Mouse (Mus musculus): ENCODE data around the gene Exosc5. TPM values are rescaled to one million over a fixed set of nuclear protein-coding genes. Genes with fewer than 3 reads are reported as not detected.
A peak's percentile ranks its signal among the peaks of the same experiment; 100 is the strongest.

The Exosc5 gene
- polyA plus RNA-seq, 1 experiment from 2014 or later, result 79.7 TPM

- Histone ChIP-seq H3K4me1 (ENCODE audit: insufficient read depth) (peaks cover 12% of the 10 kb centered on the region; the same call in 1 of the 2 replicates), H3K27me3 (ENCODE audit: insufficient read depth, low read length) (no peaks in the 10 kb centered on the region), H3K4me2 (no peak overlapping the region), H3K9ac (no peak overlapping the region), H3K36me3 (ENCODE audit: insufficient read depth) (peaks cover 38% of the 10 kb centered on the region), H3K4me3 (ENCODE audit: low read depth, low read length) (no peak overlapping the region), H3K9me3 (ENCODE audit: low read depth, low read length) (no peaks in the 10 kb centered on the region), H3K27ac (ENCODE audit: low read depth) (0 out of 2 replicates have a peak overlapping the region, but pooled peaks have one; percentile 26)
- DNase-seq, result peak; percentile 48
- TF ChIP-seq CTCF (IDR thresholded peaks at IDR 0.05; ENCODE audit: low read depth), result no peak
- WGBS, result 50% methylated on average over 5 of the region's 5 CpGs
- peak; percentile 8; the same call in 1 of the 2 replicates for ATAC-seq (ENCODE audit: insufficient read depth)
Observed at GRCm38 (mm10) chr7:25624851-25625250, 34.1 kb upstream of the Exosc5 start.

DNA sequence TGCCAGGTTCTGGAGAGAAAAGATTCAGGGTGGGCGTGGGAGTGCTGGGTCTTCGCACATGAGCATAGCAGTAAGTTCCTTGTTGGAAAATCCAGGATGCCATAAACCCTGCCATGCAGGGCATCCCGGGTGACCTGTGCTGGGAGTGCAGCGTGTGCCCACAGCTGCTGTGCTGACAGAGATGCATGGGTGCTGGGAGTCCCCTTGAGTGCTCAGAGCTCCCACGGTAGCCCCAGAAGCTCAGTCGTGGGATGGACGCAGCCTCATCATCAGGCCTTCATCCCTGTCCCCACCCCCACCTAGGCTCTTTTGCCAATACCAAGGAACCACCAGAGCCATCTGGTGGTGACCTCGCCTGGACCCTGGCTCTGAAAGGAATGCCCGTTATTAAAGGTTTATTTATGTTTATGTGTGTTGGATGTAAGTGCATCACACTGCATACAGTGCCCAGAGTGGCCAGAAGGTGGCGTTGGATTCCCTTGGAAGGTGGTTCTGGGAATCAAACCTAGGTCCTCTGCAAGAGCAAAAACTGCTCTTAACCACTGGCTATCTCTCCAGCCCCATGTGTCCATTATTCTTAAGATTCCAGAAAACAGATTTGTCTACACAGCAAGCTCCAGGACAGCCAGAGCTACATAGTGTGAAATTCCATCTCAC lies 33.2 kb upstream of the Exosc5 start:
- Histone ChIP-seq H3K4me3 (ENCODE audit: low read depth, low read length) (no peak overlapping the region), H3K27me3 (ENCODE audit: insufficient read depth, low read length) (no peaks in the 10 kb centered on the region), H3K36me3 (ENCODE audit: insufficient read depth) (peaks cover 47% of the 10 kb centered on the region), H3K4me1 (ENCODE audit: insufficient read depth) (peaks cover 12% of the 10 kb centered on the region; the same call in 1 of the 2 replicates), H3K4me2 (no peak overlapping the region), H3K27ac (ENCODE audit: low read depth) (no peak overlapping the region), H3K9ac (no peak overlapping the region), H3K9me3 (ENCODE audit: low read depth, low read length) (no peaks in the 10 kb centered on the region)
- ATAC-seq (ENCODE audit: insufficient read depth), result no peak
- 76% methylated on average over 10 of the region's 10 CpGs for WGBS
- DNase-seq, result peak; percentile 48
- TF ChIP-seq CTCF (IDR thresholded peaks at IDR 0.05; ENCODE audit: low read depth), result peak; percentile 56

DNA sequence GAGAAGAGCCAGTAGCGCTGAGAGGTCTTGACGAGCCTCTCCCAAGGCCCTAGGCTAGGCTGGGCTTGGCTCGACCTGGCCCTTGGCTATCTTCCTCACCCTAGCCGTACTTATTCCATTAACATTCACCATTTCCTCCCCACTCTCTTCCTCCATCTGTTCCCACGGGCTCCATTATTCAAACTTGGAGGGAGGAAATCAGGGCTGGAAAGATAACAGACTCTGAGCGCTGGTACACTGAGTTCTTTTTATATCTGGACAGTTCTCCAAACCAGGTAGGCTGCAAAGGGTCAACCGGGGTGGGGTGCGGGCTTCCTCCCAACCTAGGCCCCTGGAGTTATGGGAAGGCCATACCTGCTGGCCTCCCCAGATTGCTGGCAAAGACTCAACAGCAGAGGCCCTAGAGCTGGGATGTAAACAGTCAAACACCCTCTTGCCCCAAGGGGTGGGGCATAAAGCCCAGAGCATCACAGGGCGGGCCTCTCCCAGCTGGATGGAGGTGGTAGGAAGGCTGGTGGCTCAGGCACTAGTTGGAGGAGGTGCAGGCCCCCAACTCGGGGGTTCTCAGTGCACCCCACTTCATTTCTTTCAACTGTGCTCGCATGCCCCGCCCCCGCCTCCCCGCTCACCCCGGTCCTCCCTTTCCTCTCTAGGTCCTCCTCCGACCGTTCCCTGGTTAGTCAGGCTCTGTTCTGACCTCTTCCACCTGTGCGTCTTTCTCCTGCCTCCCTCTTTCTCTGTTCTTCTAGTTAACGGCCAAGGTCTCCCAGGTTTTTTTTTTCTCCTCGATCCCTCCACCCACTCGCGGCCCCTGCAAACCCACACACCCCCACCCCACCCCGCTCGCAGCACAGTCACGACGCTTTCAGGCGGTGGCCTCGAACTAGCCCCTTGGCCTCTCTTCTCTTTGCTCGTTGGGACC lies 32.2 kb upstream of the Exosc5 start, which contains the start of gene B3gnt8:
Gene B3gnt8 (plus strand): TSS at position 146 of the 922 bp plus-strand sequence.
- H3K36me3 ChIP-seq (ENCODE audit: insufficient read depth), result peaks cover 44% of the 10 kb centered on the region
- H3K27me3 ChIP-seq (ENCODE audit: insufficient read depth, low read length), result no peaks in the 10 kb centered on the region
- H3K4me3 ChIP-seq (ENCODE audit: low read depth, low read length), result peak within 1 kb of the TSS; percentile 42
- ATAC-seq (ENCODE audit: insufficient read depth) (peak; percentile 38), DNase-seq (peak; percentile 49)
- peak within 1 kb of the TSS; percentile 74 for H3K4me2 ChIP-seq
- TF ChIP-seq CTCF (IDR thresholded peaks at IDR 0.05; ENCODE audit: low read depth), result no peak
- peak within 1 kb of the TSS; percentile 72 for H3K27ac ChIP-seq (ENCODE audit: low read depth)
- H3K9ac ChIP-seq, result peak within 1 kb of the TSS; percentile 48
- no peaks in the 10 kb centered on the region for H3K9me3 ChIP-seq (ENCODE audit: low read depth, low read length)
- WGBS, result 11% methylated on average over 29 of the region's 29 CpGs
- peaks cover 12% of the 10 kb centered on the region; the same call in 1 of the 2 replicates for H3K4me1 ChIP-seq (ENCODE audit: insufficient read depth)

- TF ChIP-seq CTCF (IDR thresholded peaks at IDR 0.05; ENCODE audit: low read depth), result no peak
- ATAC-seq (ENCODE audit: insufficient read depth) (peak; percentile 87), DNase-seq (peak; percentile 79)
- H3K9me3 ChIP-seq (ENCODE audit: low read depth, low read length), result no peaks in the 10 kb centered on the region
- peak overlapping the region; percentile 48 for H3K9ac ChIP-seq
- peak overlapping the region; percentile 42 for H3K4me3 ChIP-seq (ENCODE audit: low read depth, low read length)
- no peaks in the 10 kb centered on the region for H3K27me3 ChIP-seq (ENCODE audit: insufficient read depth, low read length)
- H3K4me1 ChIP-seq (ENCODE audit: insufficient read depth), result peaks cover 12% of the 10 kb centered on the region; the same call in 1 of the 2 replicates
- H3K27ac ChIP-seq (ENCODE audit: low read depth), result peak overlapping the region; percentile 72
- H3K36me3 ChIP-seq (ENCODE audit: insufficient read depth), result peaks cover 42% of the 10 kb centered on the region
- peak overlapping the region; percentile 74 for H3K4me2 ChIP-seq
- 10% methylated on average over 37 of the region's 38 CpGs for WGBS
Observed at GRCm38 (mm10) chr7:25627431-25628322, 31.3 kb upstream of the Exosc5 start.

DNA sequence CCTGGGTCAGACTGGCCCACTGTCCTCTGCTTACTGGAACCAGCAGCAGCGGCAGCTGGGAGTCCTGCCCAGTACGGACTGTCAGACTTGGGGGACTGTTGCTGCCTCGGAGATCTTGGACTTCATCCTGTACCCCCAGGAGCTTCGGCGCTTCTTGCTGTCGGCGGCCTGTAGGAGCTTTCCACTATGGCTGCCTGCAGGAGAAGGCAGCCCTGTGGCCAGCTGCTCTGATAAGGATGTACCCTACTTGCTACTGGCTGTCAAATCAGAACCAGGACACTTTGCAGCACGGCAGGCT lies 30.7 kb upstream of the Exosc5 start:
- Histone ChIP-seq H3K4me2 (peak overlapping the region; percentile 74), H3K36me3 (ENCODE audit: insufficient read depth) (peaks cover 43% of the 10 kb centered on the region), H3K27me3 (ENCODE audit: insufficient read depth, low read length) (no peaks in the 10 kb centered on the region), H3K4me3 (ENCODE audit: low read depth, low read length) (peak overlapping the region; percentile 42), H3K9me3 (ENCODE audit: low read depth, low read length) (no peaks in the 10 kb centered on the region), H3K4me1 (ENCODE audit: insufficient read depth) (peaks cover 12% of the 10 kb centered on the region; the same call in 1 of the 2 replicates), H3K9ac (peak overlapping the region; percentile 48), H3K27ac (ENCODE audit: low read depth) (peak overlapping the region; percentile 72)
- ATAC-seq (ENCODE audit: insufficient read depth) (peak; percentile 1; the same call in 1 of the 2 replicates), DNase-seq (no peak)
- WGBS, result 33% methylated on average over 8 of the region's 8 CpGs
- TF ChIP-seq CTCF (IDR thresholded peaks at IDR 0.05; ENCODE audit: low read depth), result no peak

DNA sequence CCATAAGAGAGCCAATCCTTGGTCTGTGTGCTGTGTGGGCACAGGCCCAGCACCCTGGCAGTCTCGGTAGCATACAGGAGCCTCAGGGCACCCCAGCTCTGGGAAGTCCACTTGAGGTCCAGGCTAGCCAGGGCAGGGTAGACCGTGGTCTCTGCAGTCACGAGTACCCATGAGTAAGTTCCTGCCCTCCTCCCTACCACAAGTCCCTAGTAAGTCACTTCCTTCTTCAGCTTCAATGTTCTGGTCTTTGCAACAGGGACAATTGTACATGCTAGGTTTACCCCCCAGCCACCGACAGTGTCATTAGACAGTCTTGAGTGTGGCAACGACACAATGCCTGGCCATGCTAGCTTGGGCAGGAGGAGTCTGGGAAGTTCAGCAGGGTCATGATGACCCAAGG lies 26.3 kb upstream of the Exosc5 start:
- no peak for ATAC-seq (ENCODE audit: insufficient read depth)

More for the DNA sequence above, 26.3 kb upstream of the Exosc5 start:
- no peak for TF ChIP-seq CTCF (IDR thresholded peaks at IDR 0.05; ENCODE audit: low read depth)
- Histone ChIP-seq H3K36me3 (ENCODE audit: insufficient read depth) (peaks cover 22% of the 10 kb centered on the region; the same call in 1 of the 2 replicates), H3K4me2 (no peak overlapping the region), H3K4me3 (ENCODE audit: low read depth, low read length) (no peak overlapping the region), H3K27me3 (ENCODE audit: insufficient read depth, low read length) (no peaks in the 10 kb centered on the region), H3K9ac (no peak overlapping the region), H3K27ac (ENCODE audit: low read depth) (no peak overlapping the region), H3K9me3 (ENCODE audit: low read depth, low read length) (no peaks in the 10 kb centered on the region), H3K4me1 (ENCODE audit: insufficient read depth) (peaks cover 3% of the 10 kb centered on the region; the same call in 1 of the 2 replicates)
- 83% methylated on average over 5 of the region's 5 CpGs for WGBS
- no peak for DNase-seq
